Mouse (Mus musculus) heart, adult 2 months (tissue): ENCODE results near the gene Olfr1031. TPM values are rescaled to one million over a fixed set of nuclear protein-coding genes. Genes with fewer than 3 reads are reported as not detected.
"Not testable (repeated sequence)": the region's sequence is repeated elsewhere in the genome, so short reads cannot be mapped to it uniquely, and the experiment has no call there.

Experiments
- DNase-seq, 2 experiments: peaks; one replicate each; pipeline ENCODE4 v3.0.0; 2021
- H3K27ac ChIP-seq: fragments of 200-600 bp; 2 replicates; pipeline ENCODE4 v1.8.1; 2022
- H3K27me3 ChIP-seq: fragments of 200-500 bp; 2 replicates; pipeline ENCODE4 v1.6.1; 2012; ENCODE audit warnings: mild to moderate bottlenecking, low read length, inconsistent platforms, mixed read lengths; ENCODE audit not compliant: control insufficient read depth, insufficient read depth
- H3K36me3 ChIP-seq: fragments of 200-500 bp; 2 replicates; pipeline ENCODE4 v1.6.1; 2012; ENCODE audit warnings: low read length, inconsistent platforms; ENCODE audit not compliant: control insufficient read depth, insufficient read depth
- H3K4me1 ChIP-seq: fragments of 200-500 bp; 2 replicates; pipeline ENCODE4 v1.6.1; 2011; ENCODE audit warnings: low read length; ENCODE audit not compliant: control insufficient read depth, insufficient read depth
- H3K4me3 ChIP-seq: fragments of 200-600 bp; 2 replicates; pipeline ENCODE4 v1.8.1; 2022
- H3K79me2 ChIP-seq: fragments of 200-500 bp; replicated peaks from 2 replicates; pipeline ENCODE4 v1.6.1; 2012; ENCODE audit warnings: mild to moderate bottlenecking, inconsistent platforms, low read length, moderate library complexity, mixed read lengths; ENCODE audit not compliant: control insufficient read depth, insufficient read depth
- H3K9ac ChIP-seq: fragments of 200-500 bp; 2 replicates; pipeline ENCODE4 v1.6.1; 2012; ENCODE audit warnings: low read depth, mild to moderate bottlenecking, control low read depth, inconsistent platforms, low read length, mixed read lengths
- CTCF ChIP-seq: fragments of 200-600 bp; IDR thresholded peaks from 2 replicates; pipeline ENCODE4 v1.8.1; 2022; ENCODE audit warnings: antibody characterized with exemption, mild to moderate bottlenecking, moderate library complexity
- EP300 ChIP-seq: fragments of 200-500 bp; IDR thresholded peaks from 2 replicates; pipeline ENCODE4 v1.6.1; 2011; ENCODE audit warnings: low read depth, low read length, control low read depth; ENCODE audit not compliant: insufficient read depth
- POLR2A ChIP-seq: fragments of 200-500 bp; IDR thresholded peaks from 2 replicates; pipeline ENCODE4 v1.6.1; 2011; ENCODE audit warnings: mild to moderate bottlenecking, low read depth, low read length, control low read depth; ENCODE audit not compliant: insufficient read depth
- WGBS: fragments of 180-500 bp; shearing (Covaris S2); methylation state at CpG from one replicate; pipeline ENCODE4 v1.1.7; 2018; 5-methylcytosine and 5-hydroxymethylcytosine counted together
- intact Hi-C: fragments of 180-260 bp; cut with DNase I; formaldehyde crosslinking; loops from one replicate; pipeline ENCODE4 v1.15.1; 2025
- long read RNA-seq: library from polyadenylated mRNA; stranded (forward); transcript quantifications from one replicate; pipeline ENCODE4 v2.0.0, GENCODE M21; 2021
- polyA plus RNA-seq: library from polyadenylated mRNA; depleted of rRNA; stranded (reverse); fragments of >200 nt; gene quantifications from 2 replicates; pipeline ENCODE4 v1.2.3, GENCODE M21; 2012; rRNA removed
- total RNA-seq, 2 experiments: library from RNA; stranded (reverse); gene quantifications; 2 replicates each; pipeline ENCODE4 v1.2.3; 2021

The Olfr1031 gene
- not detected for total RNA-seq
- polyA plus RNA-seq = not detected in 2 replicates
- long read RNA-seq = 0 reads

DNA sequence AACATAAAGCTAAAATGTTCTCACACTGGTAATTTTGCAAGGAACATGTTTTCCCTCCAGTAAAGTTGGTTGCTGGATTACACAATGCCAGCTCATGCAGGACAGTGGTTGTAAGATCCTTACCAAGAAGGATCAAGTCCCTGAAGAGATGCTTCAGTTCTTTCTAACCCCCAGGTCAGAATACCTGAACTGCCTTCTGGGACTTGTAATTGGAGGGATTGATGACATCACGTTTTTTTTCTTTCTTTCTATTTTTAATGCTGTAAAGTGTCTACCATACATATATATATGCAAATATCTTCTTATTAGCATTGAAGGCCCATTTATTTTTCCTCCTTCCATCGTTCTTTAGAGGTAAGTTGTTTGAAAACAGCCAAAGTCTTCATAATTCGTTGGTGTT, at the start of gene Olfr1031:
Olfr1031 (plus strand) TSS at position 301 of the 400 bp plus-strand sequence.
- Histone ChIP-seq H3K27ac (no peak within 1 kb of the TSS), H3K79me2 (no peaks in the 10 kb centered on the region), H3K27me3 (no peaks in the 10 kb centered on the region), H3K4me1 (no peaks in the 10 kb centered on the region), H3K4me3 (no peak within 1 kb of the TSS), H3K36me3 (no peaks in the 10 kb centered on the region), H3K9ac (no peak within 1 kb of the TSS)
- intact Hi-C loops = no loop called here
- WGBS = 38% methylated on average over 3 of the region's 3 CpGs
- no peak for TF ChIP-seq CTCF
- no peak for DNase-seq

DNA sequence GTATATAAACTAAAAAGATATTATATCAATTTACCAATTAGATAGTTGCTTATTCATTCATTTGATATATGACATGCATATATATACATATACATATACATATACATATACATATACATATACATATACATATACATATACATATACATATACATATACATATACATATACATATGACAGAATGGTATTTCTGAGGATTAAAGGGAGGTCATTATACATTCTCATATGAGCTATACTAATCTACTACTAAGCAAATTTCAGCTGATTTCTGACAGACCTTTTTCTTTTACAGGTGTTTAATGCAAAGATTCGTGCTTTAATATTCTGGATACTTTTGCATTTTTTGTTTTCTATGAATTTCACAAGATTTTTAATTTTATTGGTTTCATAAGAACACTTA, 40.0 kb upstream of the Olfr1031 start, which contains the start of gene Olfr1028:
Olfr1028 (plus strand) TSS at position 301 of the 400 bp plus-strand sequence.
- intact Hi-C loops = no loop called here
- Histone ChIP-seq H3K36me3 (no peaks in the 10 kb centered on the region), H3K9ac (no peak within 1 kb of the TSS), H3K4me3 (no peak within 1 kb of the TSS), H3K27ac (no peak within 1 kb of the TSS), H3K27me3 (no peaks in the 10 kb centered on the region), H3K79me2 (no peaks in the 10 kb centered on the region), H3K4me1 (no peaks in the 10 kb centered on the region)
- TF ChIP-seq POLR2A (no peak), CTCF (no peak), EP300 (no peak)
- no peak for DNase-seq
- WGBS = 65% methylated on average over 1 of the region's 1 CpGs

DNA sequence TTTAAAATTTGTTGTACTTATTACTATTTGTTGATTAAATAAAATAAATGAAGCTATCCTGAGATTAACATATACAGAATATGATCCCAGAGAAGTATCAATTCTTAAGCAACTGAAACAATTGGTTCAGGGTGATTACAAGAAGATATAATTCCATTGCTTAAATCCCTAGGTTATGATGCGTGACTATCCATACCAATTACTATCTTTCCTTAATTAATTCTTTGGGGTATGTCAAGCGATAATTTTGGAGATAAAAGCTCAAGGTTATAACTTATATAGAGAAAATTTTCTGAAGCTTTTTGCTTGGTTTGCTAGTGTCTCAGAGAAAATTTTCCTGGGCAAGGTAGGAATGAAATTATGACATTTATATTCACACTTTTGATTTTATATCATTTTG, 16.5 kb upstream of the Olfr1031 start, which contains the start of gene Olfr1029:
Olfr1029 (plus strand) TSS at position 301 of the 400 bp plus-strand sequence.
- 84% methylated on average over 2 of the region's 2 CpGs for WGBS
- no peak for TF ChIP-seq CTCF
- TF ChIP-seq EP300 = no peak
- no peak for TF ChIP-seq POLR2A

DNA sequence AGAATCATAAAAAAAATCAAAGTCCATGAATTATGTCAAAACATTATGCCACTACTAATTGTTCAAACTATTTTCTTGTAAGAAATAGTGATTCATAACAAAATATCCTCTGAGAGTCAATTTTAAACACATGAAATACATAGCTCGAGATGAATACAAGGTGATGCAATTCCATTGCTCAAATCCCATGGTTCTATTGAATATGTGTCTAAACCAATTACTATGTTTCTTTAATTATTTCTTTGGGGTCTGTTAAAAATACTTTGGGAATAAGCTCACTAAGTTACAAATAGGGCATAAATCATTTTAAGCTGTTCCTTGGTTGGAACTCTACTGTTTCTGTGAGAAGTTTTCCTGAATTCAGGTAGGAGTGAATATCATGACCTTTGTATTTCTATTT, 11.1 kb upstream of the Olfr1031 start, which contains the start of gene Olfr1030:
Olfr1030 (plus strand) TSS at position 301 of the 400 bp plus-strand sequence.
- Histone ChIP-seq H3K27me3 (no peaks in the 10 kb centered on the region), H3K4me1 (no peaks in the 10 kb centered on the region), H3K27ac (no peak within 1 kb of the TSS), H3K36me3 (no peaks in the 10 kb centered on the region), H3K9ac (no peak within 1 kb of the TSS), H3K4me3 (no peak within 1 kb of the TSS), H3K79me2 (no peaks in the 10 kb centered on the region)
- intact Hi-C loops = no loop called here
- no peak for TF ChIP-seq POLR2A
- TF ChIP-seq CTCF = no peak
- no peak for TF ChIP-seq EP300
- DNase-seq = no peak
- 58% methylated on average over 1 of the region's 1 CpGs for WGBS

More for the DNA sequence above, 16.5 kb upstream of the Olfr1031 start, which contains the start of gene Olfr1029:
- DNase-seq = no peak
- intact Hi-C loops = no loop called here
- no peak within 1 kb of the TSS for H3K27ac ChIP-seq
- H3K36me3 ChIP-seq = no peaks in the 10 kb centered on the region
- no peaks in the 10 kb centered on the region for H3K27me3 ChIP-seq
- H3K4me3 ChIP-seq = no peak within 1 kb of the TSS
- no peak within 1 kb of the TSS for H3K9ac ChIP-seq
- no peaks in the 10 kb centered on the region for H3K4me1 ChIP-seq
- no peaks in the 10 kb centered on the region for H3K79me2 ChIP-seq

DNA sequence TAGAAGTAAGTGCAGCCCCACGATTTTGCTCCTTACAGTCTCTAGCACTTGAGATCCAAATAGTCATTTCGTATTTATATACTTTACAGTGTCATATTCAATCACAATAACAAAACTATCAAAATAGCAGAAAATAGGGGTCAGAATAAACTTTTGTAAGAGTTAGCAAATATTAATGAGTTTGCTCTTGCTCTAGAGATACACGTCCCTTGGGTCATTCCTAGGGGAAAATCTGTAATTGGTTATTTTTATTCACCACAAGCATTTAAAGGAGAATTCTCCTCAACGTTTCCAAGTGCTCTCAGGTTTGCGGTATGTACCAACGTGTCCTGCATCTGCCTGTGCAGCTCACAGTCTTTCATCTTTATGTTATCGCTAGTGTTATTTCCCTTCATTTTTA, 15.1 kb downstream of the Olfr1031 start, which contains the start of gene Olfr1032:
Olfr1032 (plus strand) TSS at position 301 of the 400 bp plus-strand sequence.
- Histone ChIP-seq H3K4me3 (no peak within 1 kb of the TSS), H3K4me1 (no peaks in the 10 kb centered on the region), H3K79me2 (no peaks in the 10 kb centered on the region), H3K27ac (no peak within 1 kb of the TSS), H3K36me3 (no peaks in the 10 kb centered on the region), H3K9ac (no peak within 1 kb of the TSS), H3K27me3 (no peaks in the 10 kb centered on the region)
- 74% methylated on average over 7 of the region's 7 CpGs for WGBS
- intact Hi-C loops = no loop called here
- TF ChIP-seq EP300 = no peak
- TF ChIP-seq CTCF = no peak
- TF ChIP-seq POLR2A = no peak
- no peak for DNase-seq

DNA sequence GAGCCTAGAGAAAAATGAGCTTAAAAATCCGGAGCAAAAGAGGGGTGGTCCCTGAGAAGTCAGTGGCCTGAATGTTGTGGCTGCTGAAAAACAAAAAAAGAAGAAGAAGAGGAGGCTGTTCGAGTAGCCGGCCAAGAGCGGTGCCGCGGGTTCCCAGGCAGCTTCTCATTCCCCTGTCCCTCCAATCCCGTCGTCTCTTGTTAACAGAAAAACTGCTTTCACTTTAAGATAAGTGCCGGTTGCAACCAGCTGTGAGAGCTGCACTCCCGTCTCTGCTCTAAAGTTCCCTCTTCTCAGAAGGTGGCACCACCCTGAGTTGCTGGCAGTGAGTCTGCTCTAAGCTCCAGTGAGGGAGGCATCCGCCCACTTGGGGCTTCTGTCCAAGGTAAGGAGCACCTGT, 30.3 kb downstream of the Olfr1031 start, which contains the start of gene Olfr1033:
Olfr1033 (plus strand) TSS at position 228 of the 400 bp plus-strand sequence.
- DNase-seq = peak; percentile 34 to 39
- Histone ChIP-seq H3K9ac (peak within 1 kb of the TSS; percentile 57; the same call in 1 of the 2 replicates), H3K4me3 (peak within 1 kb of the TSS; percentile 29; the same call in 1 of the 2 replicates), H3K27ac (peak within 1 kb of the TSS; percentile 41; the same call in 1 of the 2 replicates)
- intact Hi-C loops, H3K27me3 ChIP-seq, H3K36me3 ChIP-seq, H3K4me1 ChIP-seq, H3K79me2 ChIP-seq: not testable (repeated sequence)
- 2% methylated on average over 11 of the region's 11 CpGs for WGBS

DNA sequence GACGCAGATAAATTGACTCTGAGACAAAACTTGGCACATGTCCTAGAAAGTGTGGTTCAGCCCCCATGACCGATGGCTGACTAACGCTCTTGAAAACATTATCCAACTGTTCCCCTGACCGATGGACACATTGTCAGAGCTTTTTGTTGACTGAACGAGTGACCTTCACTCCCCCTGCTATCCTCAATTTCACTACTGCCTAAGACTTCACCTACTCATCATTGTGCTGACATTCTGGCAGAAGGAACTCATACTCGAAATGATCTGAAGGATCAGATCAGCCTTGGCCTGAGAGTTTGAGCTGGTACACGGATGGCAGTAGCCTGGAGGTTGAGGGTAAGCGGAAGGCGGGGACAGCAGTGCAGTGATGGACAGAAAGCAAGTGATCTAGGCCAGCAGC, 31.4 kb downstream of the Olfr1031 start:
- H3K36me3 ChIP-seq, H3K4me3 ChIP-seq, intact Hi-C loops, H3K27me3 ChIP-seq, H3K4me1 ChIP-seq, DNase-seq, H3K9ac ChIP-seq, H3K27ac ChIP-seq, H3K79me2 ChIP-seq: not testable (repeated sequence)
- 30% methylated on average over 6 of the region's 9 CpGs for WGBS

Other genes starting within 250 kb of the Olfr1031 start
Only the 30 nearest of the 31 such genes appear.
- not detected for gene Olfr1012, start 227.5 kb upstream of the Olfr1031 start, total RNA-seq
- not detected in 2 replicates for gene Olfr1012, start 227.5 kb upstream of the Olfr1031 start, polyA plus RNA-seq
- gene Olfr1013, start 223.2 kb upstream of the Olfr1031 start, total RNA-seq = not detected
- not detected in 2 replicates for gene Olfr1013, start 223.2 kb upstream of the Olfr1031 start, polyA plus RNA-seq
- gene Olfr1014, start 217.6 kb upstream of the Olfr1031 start, total RNA-seq = not detected
- not detected in 2 replicates for gene Olfr1014, start 217.6 kb upstream of the Olfr1031 start, polyA plus RNA-seq
- gene Olfr1015, start 208.3 kb upstream of the Olfr1031 start, total RNA-seq = not detected
- gene Olfr1015, start 208.3 kb upstream of the Olfr1031 start, polyA plus RNA-seq = not detected in 2 replicates
- not detected for gene Olfr1016, start 187.8 kb upstream of the Olfr1031 start, total RNA-seq
- not detected in 2 replicates for gene Olfr1016, start 187.8 kb upstream of the Olfr1031 start, polyA plus RNA-seq
- not detected for gene Olfr1018, start 171.8 kb upstream of the Olfr1031 start, total RNA-seq
- gene Olfr1018, start 171.8 kb upstream of the Olfr1031 start, polyA plus RNA-seq = not detected in 2 replicates
- not detected for gene Olfr1019, start 144.8 kb upstream of the Olfr1031 start, total RNA-seq
- gene Olfr1019, start 144.8 kb upstream of the Olfr1031 start, polyA plus RNA-seq = not detected in 2 replicates
- gene Olfr1020, start 143.3 kb upstream of the Olfr1031 start, total RNA-seq = not detected
- not detected in 2 replicates for gene Olfr1020, start 143.3 kb upstream of the Olfr1031 start, polyA plus RNA-seq
- not detected for gene Olfr1022, start 121.7 kb upstream of the Olfr1031 start, total RNA-seq
- not detected in 2 replicates for gene Olfr1022, start 121.7 kb upstream of the Olfr1031 start, polyA plus RNA-seq
- gene Olfr1023, start 104.7 kb upstream of the Olfr1031 start, total RNA-seq = not detected
- gene Olfr1023, start 104.7 kb upstream of the Olfr1031 start, polyA plus RNA-seq = not detected in 2 replicates
- gene Olfr1024, start 85.3 kb upstream of the Olfr1031 start, total RNA-seq = not detected
- not detected in 2 replicates for gene Olfr1024, start 85.3 kb upstream of the Olfr1031 start, polyA plus RNA-seq
- gene Olfr1025-ps1, start 75.1 kb upstream of the Olfr1031 start, total RNA-seq = not detected
- gene Olfr1025-ps1, start 75.1 kb upstream of the Olfr1031 start, polyA plus RNA-seq = not detected in 2 replicates
- gene Olfr1026, start 68.7 kb upstream of the Olfr1031 start, total RNA-seq = not detected
- not detected in 2 replicates for gene Olfr1026, start 68.7 kb upstream of the Olfr1031 start, polyA plus RNA-seq
- gene Olfr1028, start 39.9 kb upstream of the Olfr1031 start, total RNA-seq = not detected
- gene Olfr1028, start 39.9 kb upstream of the Olfr1031 start, polyA plus RNA-seq = not detected in 2 replicates
- not detected for gene Olfr1029, start 16.4 kb upstream of the Olfr1031 start, total RNA-seq
- gene Olfr1029, start 16.4 kb upstream of the Olfr1031 start, polyA plus RNA-seq = 0.20 TPM in 2 replicates
- gene Olfr1030, start 11.0 kb upstream of the Olfr1031 start, total RNA-seq = not detected
- gene Olfr1030, start 11.0 kb upstream of the Olfr1031 start, polyA plus RNA-seq = not detected in 2 replicates
- gene Olfr1032, start 15.2 kb downstream of the Olfr1031 start, total RNA-seq = not detected
- gene Olfr1032, start 15.2 kb downstream of the Olfr1031 start, polyA plus RNA-seq = not detected in 2 replicates
- 1 to 10 TPM; 4.7 to 7.0 TPM for gene Olfr1033, start 30.3 kb downstream of the Olfr1031 start, total RNA-seq
- gene Olfr1033, start 30.3 kb downstream of the Olfr1031 start, polyA plus RNA-seq = 1.6 and 4.5 TPM in 2 replicates
- under 1 TPM; 0.10 to 0.16 TPM for gene Olfr1034, start 55.6 kb downstream of the Olfr1031 start, total RNA-seq
- gene Olfr1034, start 55.6 kb downstream of the Olfr1031 start, polyA plus RNA-seq = 0.20 and 0.73 TPM in 2 replicates
- not detected for gene Olfr1036, start 83.7 kb downstream of the Olfr1031 start, total RNA-seq
- gene Olfr1036, start 83.7 kb downstream of the Olfr1031 start, polyA plus RNA-seq = not detected in 2 replicates
- not detected for gene Olfr1037, start 97.1 kb downstream of the Olfr1031 start, total RNA-seq
- gene Olfr1037, start 97.1 kb downstream of the Olfr1031 start, polyA plus RNA-seq = not detected in 2 replicates
- gene Olfr1039, start 145.6 kb downstream of the Olfr1031 start, total RNA-seq = not detected
- gene Olfr1039, start 145.6 kb downstream of the Olfr1031 start, polyA plus RNA-seq = not detected in 2 replicates
- not detected for gene Olfr1040, start 156.4 kb downstream of the Olfr1031 start, total RNA-seq
- gene Olfr1040, start 156.4 kb downstream of the Olfr1031 start, polyA plus RNA-seq = not detected in 2 replicates
- gene Olfr1042, start 171.5 kb downstream of the Olfr1031 start, total RNA-seq = not detected
- not detected in 2 replicates for gene Olfr1042, start 171.5 kb downstream of the Olfr1031 start, polyA plus RNA-seq
- gene Olfr1043, start 177.2 kb downstream of the Olfr1031 start, total RNA-seq = not detected
- gene Olfr1043, start 177.2 kb downstream of the Olfr1031 start, polyA plus RNA-seq = not detected in 2 replicates
- not detected for gene Olfr1044, start 187.5 kb downstream of the Olfr1031 start, total RNA-seq
- not detected in 2 replicates for gene Olfr1044, start 187.5 kb downstream of the Olfr1031 start, polyA plus RNA-seq
- gene Olfr52, start 195.4 kb downstream of the Olfr1031 start, total RNA-seq = not detected
- gene Olfr52, start 195.4 kb downstream of the Olfr1031 start, polyA plus RNA-seq = not detected in 2 replicates
- gene Olfr1045, start 212.7 kb downstream of the Olfr1031 start, total RNA-seq = not detected
- not detected in 2 replicates for gene Olfr1045, start 212.7 kb downstream of the Olfr1031 start, polyA plus RNA-seq
- not detected for gene Olfr1046, start 229.0 kb downstream of the Olfr1031 start, total RNA-seq
- not detected in 2 replicates for gene Olfr1046, start 229.0 kb downstream of the Olfr1031 start, polyA plus RNA-seq
- not detected for gene Olfr1047, start 241.1 kb downstream of the Olfr1031 start, total RNA-seq
- not detected in 2 replicates for gene Olfr1047, start 241.1 kb downstream of the Olfr1031 start, polyA plus RNA-seq